Mouse (Mus musculus): ENCODE measurements around the gene Mapk9.

Gene Mapk9

DNA sequence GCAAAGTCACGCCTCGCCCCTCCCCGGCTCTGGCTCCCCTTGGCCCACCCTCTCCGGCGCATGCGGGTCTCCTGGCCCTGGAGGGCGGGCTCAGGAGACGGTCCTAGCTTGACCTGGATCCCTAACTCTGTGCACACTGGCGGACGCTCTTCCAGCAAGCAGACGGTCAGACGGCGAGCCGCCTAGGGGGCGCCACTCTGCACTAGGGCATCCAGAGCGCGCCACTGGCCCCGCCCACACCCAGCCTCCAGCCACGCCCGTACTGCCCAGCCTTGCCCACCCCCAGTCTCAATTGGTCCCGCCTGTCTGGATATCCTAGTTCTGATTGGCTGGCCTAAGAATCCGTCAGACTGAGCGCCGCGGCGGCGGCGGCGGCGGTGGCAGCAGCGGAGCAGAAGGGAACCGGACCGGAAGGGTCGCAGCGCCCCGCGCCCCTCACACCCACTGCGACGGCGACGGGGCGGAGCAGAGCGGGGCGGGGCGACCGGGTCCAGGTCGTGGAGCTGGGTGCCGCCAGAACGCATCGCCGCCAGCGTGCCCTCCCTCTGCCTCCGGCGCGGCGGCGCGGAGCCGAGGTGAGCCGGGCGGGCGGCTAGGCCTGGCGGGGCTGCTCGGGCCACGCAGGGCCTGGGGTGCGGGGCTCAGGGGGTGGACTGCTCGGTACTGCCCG lies at the start of gene Mapk9:
TSS of gene Mapk9 (plus strand) at position 351 of the 670 bp plus-strand sequence.
- DNase-seq (ENCODE audit: low read depth) = peak; percentile 98

DNA sequence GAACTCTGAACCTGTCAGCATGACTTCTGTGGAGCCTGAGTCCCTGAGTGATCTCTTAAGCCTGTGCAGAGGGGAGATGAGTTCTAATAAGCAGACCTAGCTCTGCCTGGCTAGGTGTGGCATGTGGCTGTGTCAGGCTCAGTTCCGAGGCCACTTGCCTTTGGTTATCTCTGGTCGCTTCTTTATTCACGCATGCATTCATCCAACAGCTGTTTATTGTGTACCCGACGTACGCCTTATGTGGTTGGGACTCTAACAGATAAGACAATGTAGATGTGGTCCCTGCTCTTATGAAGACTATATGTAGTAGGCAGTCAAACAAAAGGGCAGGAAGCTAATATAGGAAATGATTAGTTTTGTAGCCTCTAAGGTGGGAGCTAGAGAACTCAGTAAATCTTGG lies 47.6 kb upstream of the Mapk9 start:
- DNase-seq (ENCODE audit: low read depth) = no peak

DNA sequence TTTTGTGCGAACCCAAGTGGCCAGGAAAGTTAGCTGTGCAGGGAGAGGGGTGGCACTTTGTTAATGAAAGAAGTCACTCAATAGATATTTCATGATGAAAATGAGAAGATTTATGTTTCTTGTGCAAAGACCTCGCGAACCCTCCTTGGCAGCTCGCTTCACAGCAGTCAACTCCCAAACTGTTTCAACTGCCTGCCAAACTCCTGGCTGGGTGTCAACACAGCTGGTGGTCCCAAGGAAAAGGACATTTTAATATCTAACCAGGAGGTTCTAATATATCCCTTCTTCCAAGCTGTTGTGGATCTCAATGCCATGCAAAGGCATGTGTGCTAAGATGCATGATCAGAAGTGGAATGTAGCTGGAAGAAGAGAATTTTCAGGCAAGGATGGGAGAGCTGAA lies 45.0 kb upstream of the Mapk9 start:
- no peak for DNase-seq (ENCODE audit: low read depth)

DNA sequence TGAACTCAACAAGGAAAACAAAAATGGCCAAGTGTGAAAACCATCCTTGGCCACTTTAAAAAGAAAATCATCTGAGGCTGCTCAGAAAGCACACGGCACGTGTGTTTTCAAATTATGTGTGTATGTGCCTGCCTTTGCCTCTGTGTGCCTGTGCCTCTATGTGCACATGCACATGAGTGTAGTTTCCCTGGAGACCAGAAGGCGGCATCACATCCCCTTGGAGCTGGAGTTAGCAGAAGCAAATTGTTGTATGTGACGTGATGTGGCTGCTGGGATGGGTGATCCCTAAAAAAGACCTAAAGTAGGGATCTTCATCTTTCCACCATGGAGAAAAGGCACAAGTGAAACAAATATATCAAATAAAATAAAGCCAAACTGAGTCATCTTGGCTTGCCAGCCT lies 42.8 kb upstream of the Mapk9 start:
- no peak for DNase-seq (ENCODE audit: low read depth)

DNA sequence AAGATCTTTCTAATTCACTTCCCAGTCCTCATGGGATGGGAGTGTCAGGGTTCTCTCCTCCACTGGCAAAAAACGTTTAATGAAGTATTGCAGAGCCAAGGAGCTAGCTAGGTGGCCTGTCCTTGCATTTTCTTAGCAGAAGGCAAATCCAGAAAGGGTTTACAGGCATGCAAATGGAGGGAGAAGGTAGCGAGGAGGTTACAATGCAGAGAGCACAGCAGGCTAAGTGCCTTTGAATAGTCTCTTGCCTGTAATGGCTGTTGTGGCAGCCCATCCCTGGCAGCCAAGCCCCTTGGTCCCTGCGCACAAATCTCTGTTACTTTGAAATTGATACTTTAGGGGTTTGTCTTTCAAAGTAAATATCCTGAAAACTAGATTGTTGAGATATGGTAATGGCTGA lies 40.3 kb upstream of the Mapk9 start:
- DNase-seq (ENCODE audit: low read depth) = no peak

DNA sequence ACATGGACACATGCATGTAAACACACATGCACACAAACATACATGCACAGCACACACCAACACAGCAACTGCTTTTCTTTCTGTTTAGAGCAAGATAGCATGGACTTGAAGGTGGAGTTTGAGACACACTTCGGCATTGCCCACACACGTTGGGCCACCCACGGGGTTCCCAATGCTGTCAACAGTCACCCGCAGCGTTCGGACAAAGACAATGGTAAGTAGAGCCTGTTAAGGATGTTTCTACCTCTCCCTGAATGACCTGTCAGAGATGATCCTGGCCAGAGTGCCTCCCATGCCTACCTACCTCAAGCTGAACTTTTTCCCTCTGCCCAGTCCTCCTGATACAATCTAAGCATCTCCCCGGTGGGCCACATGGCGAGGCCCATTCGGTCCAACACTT lies 37.6 kb upstream of the Mapk9 start:
- DNase-seq (ENCODE audit: low read depth) = no peak

DNA sequence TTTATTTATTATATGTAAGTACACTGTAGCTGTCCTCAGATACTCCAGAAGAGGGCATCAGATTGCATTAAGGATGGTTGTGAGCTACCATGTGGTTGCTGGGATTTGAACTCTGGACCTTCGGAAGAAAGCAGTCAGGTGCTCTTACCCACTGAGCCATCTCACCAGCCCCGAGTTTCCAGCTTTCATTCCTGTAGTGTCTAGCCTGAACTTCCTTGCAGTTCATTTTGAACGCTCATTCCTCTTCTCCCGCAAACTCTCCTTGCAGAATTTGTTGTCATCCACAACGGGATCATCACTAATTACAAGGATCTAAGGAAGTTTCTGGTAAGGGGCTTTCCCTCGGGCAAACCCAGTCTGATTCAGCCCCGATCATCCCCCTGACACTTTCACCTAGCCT lies 35.9 kb upstream of the Mapk9 start:
- peak; percentile 3 for DNase-seq (ENCODE audit: low read depth)

DNA sequence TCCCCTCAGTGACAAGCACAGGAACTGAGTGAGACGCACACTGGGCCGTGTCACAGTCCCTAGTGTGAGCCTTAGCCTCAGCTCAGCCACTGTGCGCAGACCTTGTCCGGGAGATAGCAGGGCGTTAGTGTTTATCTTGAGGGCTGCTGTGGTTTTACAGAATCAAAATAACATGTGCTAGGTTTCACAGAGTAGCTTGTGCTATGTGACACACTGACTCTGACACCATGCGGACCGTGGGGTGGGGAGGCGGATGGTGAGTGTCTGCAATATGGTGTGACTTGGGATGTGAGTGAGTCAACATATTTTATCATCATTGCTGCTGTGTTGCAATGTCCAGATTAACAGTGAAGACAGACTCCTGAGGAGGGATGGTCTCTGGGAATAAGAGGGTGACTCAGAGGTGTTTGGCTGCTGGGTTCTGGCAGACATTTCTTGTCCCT lies 35.4 kb upstream of the Mapk9 start:
- peak; percentile 86 for DNase-seq (ENCODE audit: low read depth)

DNA sequence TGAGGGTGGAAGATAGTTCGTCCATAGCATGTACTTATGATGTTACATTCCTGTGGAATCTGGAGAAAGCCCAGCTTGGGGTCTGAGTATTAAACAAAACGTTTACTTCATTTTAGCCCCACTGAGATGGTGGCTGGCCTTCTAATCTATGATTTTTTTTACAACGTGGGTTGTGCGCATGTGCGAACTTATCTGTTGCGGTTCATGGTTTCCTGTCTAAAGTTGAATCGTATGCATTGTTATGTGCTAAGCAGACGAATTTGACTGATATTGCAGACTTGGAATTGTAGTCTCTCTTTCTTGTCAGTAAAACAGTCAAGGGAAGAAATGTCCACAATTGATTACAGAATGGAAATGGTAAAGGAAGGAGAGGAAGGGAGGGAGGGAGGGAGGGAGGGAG lies 34.7 kb upstream of the Mapk9 start:
- peak; percentile 55 for DNase-seq (ENCODE audit: low read depth)

DNA sequence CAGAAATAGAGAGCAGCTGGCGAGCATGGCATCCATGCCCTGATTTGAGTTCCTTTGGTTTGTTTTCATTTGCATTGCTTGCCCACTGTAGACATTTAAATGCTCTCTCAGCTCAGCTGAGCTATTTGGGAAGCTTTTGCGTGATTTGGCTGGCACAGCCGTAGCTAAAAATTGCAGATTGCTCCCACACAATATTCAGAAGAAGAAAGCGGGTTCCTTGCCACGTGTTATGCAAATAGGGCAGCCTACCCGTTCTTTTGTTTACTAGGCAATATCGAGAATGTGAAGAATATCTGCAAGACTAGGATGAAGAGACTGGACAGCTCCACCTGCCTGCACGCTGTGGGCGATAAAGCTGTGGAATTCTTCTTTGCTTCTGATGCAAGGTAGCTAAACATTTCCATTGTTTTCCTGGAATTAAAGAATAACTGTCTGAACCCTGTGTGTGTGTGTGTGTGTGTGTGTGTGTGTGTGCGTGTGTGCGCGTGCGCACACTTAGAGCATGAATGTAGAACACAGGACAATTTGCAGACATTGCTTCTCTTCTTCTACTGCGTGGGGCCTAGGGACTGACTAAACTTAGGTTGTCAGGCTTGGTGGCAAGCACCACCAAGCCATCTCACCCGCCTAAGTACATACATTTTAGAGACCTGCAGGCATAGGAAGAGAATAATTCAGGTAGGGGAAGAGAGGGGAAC lies 27.5 kb upstream of the Mapk9 start:
- DNase-seq (ENCODE audit: low read depth) = no peak

DNA sequence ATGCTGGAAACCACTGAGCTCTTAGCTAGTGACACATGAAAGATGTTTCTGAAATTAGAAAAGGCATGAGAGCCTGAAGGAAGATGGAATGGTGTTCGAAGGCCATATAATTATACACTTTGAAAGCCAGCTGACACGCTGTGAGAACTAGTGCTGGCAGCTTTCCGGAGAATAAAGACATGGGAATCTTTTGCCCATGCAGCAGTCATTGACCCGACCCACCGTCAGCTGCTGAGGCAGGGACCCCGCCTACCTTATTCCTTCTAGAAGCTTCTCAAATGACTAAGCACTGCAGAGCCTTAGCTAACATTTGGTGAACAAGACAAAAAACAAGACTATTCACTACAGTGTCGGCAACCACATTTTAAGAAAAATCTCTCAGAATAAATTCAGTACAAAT lies 26.9 kb upstream of the Mapk9 start:
- no peak for DNase-seq (ENCODE audit: low read depth)

DNA sequence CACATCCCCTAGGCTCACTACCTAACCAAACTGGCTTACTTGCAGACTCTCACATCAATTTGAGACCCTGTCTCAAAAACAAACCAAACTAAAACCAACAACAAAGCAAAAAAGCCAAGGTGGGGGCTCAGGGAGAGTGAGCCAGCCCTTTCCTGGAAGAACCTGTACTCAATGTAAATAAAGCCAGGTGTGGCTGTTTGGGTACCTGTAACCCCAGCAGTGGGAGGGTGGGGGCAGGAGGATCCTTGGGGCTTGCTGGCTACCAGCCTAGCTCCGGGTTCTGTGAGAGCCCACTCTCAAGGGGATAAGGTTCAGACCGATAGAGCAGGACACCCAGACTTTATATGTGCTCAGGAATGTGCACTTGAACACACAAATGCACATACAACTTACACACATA lies 25.6 kb upstream of the Mapk9 start:
- no peak for DNase-seq (ENCODE audit: low read depth)

DNA sequence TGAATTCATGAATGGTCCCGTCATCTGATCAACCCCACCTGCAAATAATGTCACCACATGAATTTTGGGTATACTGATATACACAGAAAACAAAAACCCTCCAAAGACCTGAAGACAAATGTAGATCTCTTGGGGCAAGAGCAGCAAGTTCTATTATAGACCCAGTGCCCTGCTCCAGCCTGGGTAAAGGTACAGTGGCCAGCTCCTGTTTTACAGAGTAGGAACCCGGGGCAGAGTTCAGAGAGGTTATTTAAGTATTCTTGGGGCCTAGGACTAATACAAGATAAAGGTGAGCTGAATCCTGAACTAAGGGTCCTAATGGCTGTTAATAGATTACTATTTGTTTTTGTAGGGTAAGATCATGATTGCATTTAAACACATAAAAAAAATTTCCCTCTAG lies 25.0 kb upstream of the Mapk9 start:
- no peak for DNase-seq (ENCODE audit: low read depth)

DNA sequence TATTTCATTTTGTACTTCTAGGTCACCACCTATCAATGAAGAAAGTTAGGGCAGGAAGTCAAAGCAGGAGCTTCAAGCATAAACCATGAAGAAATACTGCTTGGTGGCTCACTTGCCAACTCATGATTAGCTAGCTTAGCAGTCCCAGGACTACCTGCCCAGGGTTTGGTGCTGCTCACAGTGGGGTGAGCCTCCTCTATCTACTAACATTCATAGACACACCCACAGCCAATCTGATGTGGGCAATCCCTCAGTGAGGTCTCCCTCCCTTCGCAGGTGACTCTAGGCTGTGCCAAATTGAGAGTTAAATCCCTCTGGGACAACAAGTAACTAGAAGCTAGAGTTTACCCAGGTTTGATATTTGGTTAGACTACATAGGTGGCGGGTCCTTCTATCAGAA lies 24.2 kb upstream of the Mapk9 start:
- DNase-seq (ENCODE audit: low read depth) = no peak

DNA sequence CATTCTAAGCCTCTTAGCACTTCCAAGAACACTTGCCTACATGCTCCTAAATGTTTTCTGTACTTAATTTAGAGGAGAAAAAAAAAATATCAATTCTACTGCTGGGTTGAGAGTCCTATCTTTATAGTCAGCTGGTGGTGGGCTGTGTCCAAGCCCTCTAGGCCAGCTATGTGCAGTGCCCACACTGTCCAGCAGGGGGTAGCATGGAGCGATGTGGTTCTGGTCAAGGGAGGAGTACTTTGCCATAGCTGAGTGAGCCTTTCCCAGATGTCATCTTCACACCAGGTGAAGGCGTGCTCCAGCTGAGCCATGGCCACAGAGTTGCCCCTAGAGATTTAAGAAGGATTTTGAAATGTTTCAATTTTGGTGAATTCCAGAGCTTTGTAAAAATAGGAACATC lies 21.7 kb upstream of the Mapk9 start:
- DNase-seq (ENCODE audit: low read depth) = peak; percentile 49

DNA sequence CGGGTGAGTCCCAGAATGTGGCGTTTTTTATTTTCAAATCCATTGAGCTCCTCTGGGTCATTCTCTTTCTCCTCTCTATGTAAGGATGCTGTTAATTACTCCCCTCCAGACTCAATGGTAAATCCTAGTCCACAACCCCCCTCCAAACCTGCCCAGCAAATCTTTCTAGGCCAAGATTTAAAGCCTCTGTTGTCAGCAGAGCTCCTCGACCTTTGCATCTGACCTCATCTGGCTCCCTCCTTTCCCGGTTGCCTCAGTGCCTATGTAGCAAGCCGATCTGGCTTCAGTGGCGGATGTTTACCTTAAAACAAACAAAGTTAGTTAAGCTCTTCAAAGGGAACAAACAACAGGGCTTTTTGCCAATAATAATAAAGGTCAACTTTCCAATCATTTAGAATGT lies 19.3 kb upstream of the Mapk9 start:
- DNase-seq (ENCODE audit: low read depth) = no peak

DNA sequence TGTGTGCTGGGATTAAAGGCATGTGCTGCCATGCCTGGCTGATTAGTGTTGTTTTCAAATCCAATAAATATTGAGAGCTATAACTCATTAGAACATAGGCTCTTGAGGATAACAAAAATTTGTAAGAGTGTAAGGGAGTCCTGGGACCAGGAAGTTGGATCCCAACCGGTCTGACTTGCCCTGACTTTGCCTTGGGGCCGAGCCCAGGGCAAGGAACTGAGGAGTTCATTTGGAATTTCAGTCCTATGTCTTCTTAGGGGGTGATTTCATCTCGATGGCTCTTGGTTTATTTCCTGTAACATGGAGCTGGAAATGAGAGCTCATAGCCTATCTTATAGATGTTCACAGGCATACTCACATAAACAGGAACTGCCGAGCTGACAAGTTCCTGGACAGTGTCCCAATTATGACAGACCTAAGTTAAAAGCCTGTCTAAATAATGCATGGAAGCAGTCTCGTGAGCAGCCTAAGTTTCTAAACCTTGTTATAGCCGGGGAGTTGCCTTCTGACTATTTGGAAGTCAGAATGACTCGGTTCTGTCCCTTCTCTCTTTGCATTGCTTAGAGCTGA lies 17.3 kb upstream of the Mapk9 start:
- DNase-seq (ENCODE audit: low read depth) = peak; percentile 15

DNA sequence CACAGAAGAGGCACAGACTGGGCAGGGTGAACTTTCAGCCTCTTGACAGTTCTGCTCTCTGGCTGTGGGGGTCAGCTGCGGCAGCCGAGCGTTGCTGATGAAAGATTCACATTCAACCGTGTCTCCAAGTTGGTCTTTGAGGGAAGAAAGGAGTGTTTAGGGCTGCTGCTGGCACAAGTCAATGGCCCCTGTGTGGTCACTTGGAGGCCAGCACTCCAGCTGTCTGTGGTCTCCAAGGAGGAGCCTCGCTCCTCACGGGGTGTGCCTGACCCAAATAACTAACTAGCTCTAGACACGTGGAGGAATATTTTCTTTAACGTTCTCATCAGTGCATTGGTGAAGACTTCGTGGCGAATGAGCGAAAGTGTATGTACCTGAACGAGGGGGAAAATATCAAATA lies 14.6 kb upstream of the Mapk9 start:
- DNase-seq (ENCODE audit: low read depth) = no peak

DNA sequence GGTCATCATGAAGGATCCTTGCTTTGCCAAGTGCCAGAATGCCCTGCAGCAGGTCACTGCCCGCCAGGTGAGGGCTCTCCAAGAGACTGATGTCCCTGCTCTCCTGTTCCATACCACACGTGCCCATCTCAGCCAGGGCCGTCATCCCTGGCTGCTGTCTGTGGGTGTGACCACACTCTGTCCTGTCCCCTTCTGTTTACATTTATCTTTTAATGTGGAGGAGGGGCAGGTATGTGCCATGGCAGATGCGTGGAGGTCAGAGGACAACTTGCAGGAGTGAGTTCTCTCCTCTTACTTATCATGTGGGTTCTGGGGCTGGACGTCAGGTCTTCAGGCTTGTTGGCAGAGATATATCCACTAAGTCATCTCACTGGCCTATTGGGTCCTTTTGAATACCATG lies 13.6 kb upstream of the Mapk9 start:
- no peak for DNase-seq (ENCODE audit: low read depth)

DNA sequence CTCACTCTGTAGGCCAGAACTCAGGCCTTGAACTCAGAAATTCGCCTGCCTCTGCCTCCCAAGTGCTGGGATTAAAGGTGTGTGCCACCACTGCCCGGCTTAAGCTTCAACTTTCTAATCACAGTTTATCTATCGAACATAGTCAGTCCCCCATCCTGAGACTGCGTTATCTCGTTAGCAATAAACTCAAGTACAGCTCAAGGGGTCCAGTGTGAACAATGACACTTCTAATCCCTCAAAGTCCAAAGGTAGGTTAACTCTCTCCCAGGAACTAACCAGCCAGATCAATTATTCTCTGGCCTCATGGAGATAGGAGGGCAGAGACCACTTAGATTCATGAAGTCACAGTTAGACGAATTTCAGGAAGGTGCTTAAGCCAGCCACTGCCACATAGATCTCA lies 12.3 kb upstream of the Mapk9 start:
- no peak for DNase-seq (ENCODE audit: low read depth)

DNA sequence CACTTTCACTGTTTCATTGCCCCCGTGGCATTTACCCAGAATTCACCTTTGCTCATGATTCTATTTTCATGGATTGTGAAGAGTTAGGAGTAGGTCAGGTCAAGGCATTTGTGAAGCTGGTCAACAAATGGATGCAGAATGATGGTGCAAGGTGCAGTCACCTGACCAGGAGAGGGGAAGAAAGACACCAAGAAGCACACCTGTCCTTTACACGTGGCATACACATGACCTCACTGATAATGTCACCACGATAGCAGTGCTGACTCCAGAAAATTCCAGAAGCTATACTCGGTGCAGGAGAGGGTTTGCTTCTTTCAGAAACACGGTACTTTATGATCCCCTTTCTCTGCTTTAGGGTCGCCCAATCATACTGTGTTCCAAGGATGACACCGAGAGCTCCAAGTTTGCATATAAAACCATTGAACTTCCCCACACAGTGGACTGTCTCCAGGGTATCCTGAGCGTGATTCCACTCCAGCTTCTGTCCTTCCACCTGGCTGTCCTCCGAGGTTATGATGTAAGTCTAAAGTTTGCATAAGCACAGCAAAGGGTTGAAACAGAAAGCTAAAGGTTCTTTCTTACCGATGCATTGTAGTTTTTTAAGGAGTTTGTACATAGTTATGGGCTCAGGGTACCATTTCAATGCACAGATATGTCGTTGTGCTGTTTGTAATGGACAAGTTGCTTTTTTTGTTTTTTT lies 11.1 kb upstream of the Mapk9 start:
- DNase-seq (ENCODE audit: low read depth) = no peak

DNA sequence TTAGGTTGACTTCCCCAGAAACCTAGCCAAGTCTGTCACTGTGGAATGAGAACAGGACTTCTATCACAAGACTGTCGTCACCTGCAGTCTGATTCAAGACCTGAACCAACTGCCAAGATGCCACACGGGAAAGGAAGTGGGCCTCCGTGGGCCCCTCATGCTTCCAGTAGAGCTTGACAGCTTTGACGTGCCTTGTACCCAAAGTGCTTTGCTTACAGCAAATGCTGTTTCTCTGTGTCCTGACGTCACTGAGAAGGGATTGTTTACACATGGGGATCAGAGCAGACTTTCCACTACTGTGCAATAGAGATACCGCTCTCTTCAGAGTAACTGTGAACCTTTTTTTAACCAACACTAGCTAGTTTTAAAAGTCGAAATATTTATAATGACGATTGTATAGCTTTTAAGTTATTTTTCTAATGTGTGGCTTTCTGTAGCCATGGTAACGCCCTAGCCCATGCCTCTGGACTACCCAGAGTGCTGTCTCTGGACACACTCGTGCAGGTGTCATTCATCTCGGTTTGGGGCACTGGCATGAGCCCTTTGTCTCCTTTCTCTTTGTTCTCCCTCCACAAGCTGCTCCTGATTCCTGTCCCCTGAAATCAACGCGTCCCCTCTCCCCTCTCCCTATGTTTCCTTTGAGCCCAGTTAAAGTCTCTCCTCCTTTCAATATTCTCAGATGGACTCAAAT lies 8.7 kb upstream of the Mapk9 start:
- peak; percentile 13 for DNase-seq (ENCODE audit: low read depth)
